Mouse (Mus musculus) liver, embryonic 11.5 days (tissue): ENCODE results near the gene Mdfi. TPM values are rescaled to one million over a fixed set of nuclear protein-coding genes. Genes with fewer than 3 reads are reported as not detected.
A peak's percentile ranks its signal among the peaks of the same experiment; 100 is the strongest.

Experiments used
- ATAC-seq: fragments of 200-750 bp; cut with Nextera tagmentation; replicated peaks from 2 replicates; pipeline ENCODE4 v1.8.0; 2017; ENCODE audit warnings: moderate number of reproducible peaks, mild to moderate bottlenecking, moderate TSS enrichment, moderate library complexity; ENCODE audit not compliant: low FRiP score
- DNase-seq: peaks from one replicate; pipeline ENCODE4 v3.0.0-alpha.2; 2017; ENCODE audit warnings: low spot score
- H3K27ac ChIP-seq: fragments of 300-500 bp; sonication (generic); 2 replicates; pipeline ENCODE4 v1.5.1; 2014; ENCODE audit warnings: mild to moderate bottlenecking, low read depth, low read length, control low read depth
- H3K27me3 ChIP-seq: fragments of 300-500 bp; sonication (generic); replicated peaks from 2 replicates; pipeline ENCODE4 v1.6.1; 2014; ENCODE audit warnings: low read length, mixed read lengths; ENCODE audit not compliant: control insufficient read depth, insufficient read depth
- H3K36me3 ChIP-seq: fragments of 300-500 bp; sonication (generic); 2 replicates; pipeline ENCODE4 v1.6.1; 2014; ENCODE audit warnings: mild to moderate bottlenecking, low read length, moderate library complexity, mixed read lengths; ENCODE audit not compliant: control insufficient read depth, insufficient read depth
- H3K4me1 ChIP-seq: fragments of 300-500 bp; sonication (generic); replicated peaks from 2 replicates; pipeline ENCODE4 v1.6.1; 2014; ENCODE audit warnings: low read length, mixed read lengths; ENCODE audit not compliant: control insufficient read depth, insufficient read depth
- H3K4me2 ChIP-seq: fragments of 300-500 bp; sonication (generic); 2 replicates; pipeline ENCODE4 v1.6.1; 2014; ENCODE audit warnings: mild to moderate bottlenecking, control low read depth, moderate library complexity
- H3K4me3 ChIP-seq: fragments of 300-500 bp; sonication (generic); 2 replicates; pipeline ENCODE4 v1.5.1; 2014; ENCODE audit warnings: low read depth, low read length, control low read depth
- H3K9ac ChIP-seq: fragments of 300-500 bp; sonication (generic); 2 replicates; pipeline ENCODE4 v1.6.1; 2014; ENCODE audit warnings: low read depth, low read length, control low read depth
- H3K9me3 ChIP-seq: fragments of 300-500 bp; sonication (generic); 2 replicates; pipeline ENCODE4 v1.6.1; 2016; ENCODE audit warnings: low read length, inconsistent platforms, mixed read lengths; ENCODE audit not compliant: control insufficient read depth
- WGBS: fragments of 180-500 bp; shearing (Covaris S2); extraction: QIAGEN DNeasy Blood & Tissue Kit; methylation state at CpG from one replicate; pipeline ENCODE4 v1.1.7; 2014; 5-methylcytosine and 5-hydroxymethylcytosine counted together
- polyA plus RNA-seq: library from polyadenylated mRNA; unstranded; fragments of >200 nt; fragmentation: Nextera tagmentation; extraction: Ambion mirVana; gene quantifications from 2 replicates; pipeline ENCODE4 v1.2.1, GENCODE M21; 2014

Gene Mdfi
- polyA plus RNA-seq, 1 experiment from 2014 or later = 15.9 TPM

DNA sequence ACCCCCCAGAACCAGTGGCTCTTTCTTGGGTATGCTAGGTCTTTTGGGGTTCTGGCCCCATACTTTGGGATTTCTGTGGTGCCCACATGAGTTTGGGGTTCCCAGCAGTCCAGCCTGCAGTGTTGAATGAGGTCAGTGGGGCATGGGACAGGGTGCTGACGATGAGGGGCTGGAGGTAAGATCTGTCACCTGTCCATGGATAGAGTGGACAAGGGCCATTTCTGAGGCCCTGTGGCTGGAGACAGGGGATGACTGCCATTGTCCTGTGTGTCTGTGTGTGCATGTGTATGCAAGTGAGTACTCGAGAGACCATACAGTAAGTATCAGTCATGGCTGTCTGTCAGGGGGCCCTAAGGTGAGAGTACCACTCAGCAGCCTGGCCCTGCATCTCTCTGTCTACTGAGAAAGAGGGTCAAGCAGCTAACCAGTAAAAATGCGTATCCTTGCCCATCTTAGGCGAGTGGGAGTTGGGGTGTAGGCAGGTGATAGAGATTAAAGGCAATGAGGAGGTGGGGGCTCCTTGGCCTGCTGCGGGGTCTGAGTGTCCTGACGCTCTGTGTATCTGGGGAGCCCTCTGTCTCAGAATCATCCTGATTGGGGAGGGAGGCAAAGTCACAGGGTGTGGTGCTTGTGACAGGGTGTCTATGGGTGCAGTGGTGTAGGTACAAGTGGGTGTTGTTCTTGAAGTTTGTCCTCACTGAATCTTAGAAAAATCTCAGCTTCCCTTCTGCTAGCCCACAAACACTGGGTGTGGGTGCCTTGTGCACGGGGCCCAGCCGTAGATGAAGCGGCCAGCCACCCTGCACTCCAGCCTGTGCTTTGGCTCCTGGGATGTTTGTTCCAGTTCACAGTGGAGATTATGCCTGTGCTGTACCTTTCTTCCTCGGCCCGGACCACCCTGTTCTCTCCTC is 64.8 kb downstream of the Mdfi start:
- Histone ChIP-seq H3K36me3 (no peaks in the 10 kb centered on the region), H3K27ac (no peak overlapping the region), H3K4me1 (peaks cover 22% of the 10 kb centered on the region), H3K9me3 (no peaks in the 10 kb centered on the region), H3K4me2 (no peak overlapping the region), H3K27me3 (0 out of 2 replicates have a peak, but pooled peaks cover 3% of the 10 kb centered on the region), H3K9ac (no peak overlapping the region), H3K4me3 (no peak overlapping the region)
- 80% methylated on average over 11 of the region's 11 CpGs for WGBS
- DNase-seq (no peak), ATAC-seq (no peak)

DNA sequence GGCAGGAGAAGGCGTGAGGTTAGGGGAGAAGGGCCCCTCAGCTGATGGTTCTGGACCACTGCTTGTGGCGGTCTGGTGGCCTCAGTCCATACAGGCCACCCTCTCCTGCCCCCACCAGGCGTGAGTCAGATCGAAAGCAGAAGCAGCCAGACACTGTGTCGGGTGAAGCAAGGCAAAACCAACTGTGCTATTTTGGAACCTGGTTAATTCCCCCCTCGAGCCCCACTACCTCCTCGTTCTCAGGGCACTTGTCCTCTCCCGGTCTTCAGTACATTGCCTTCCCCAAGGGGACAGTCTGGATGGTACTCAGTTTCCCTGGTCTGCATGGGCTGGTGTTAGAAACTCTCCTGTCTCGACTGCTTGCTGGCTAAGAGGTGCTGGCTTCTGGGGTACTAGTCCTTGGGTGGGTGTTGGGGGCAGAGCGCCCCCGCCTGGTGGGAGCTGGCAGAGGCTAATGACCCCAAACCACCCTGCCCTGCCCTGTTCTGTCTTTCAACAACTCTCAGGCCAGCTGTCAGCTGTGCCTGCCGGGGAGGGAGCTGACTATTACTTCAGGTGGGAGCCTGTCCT is 65.7 kb downstream of the Mdfi start:
- H3K9me3 ChIP-seq = no peaks in the 10 kb centered on the region
- H3K36me3 ChIP-seq = no peaks in the 10 kb centered on the region
- peak overlapping the region; percentile 50 for H3K4me2 ChIP-seq
- H3K9ac ChIP-seq = peak overlapping the region; percentile 20; the same call in 1 of the 2 replicates
- 31% methylated on average over 12 of the region's 12 CpGs for WGBS
- H3K27me3 ChIP-seq = 0 out of 2 replicates have a peak, but pooled peaks cover 3% of the 10 kb centered on the region
- peak overlapping the region; percentile 5; the same call in 1 of the 2 replicates for H3K4me3 ChIP-seq
- peaks cover 22% of the 10 kb centered on the region for H3K4me1 ChIP-seq
- DNase-seq (peak; percentile 63), ATAC-seq (peak; percentile 67)
- no peak overlapping the region for H3K27ac ChIP-seq

DNA sequence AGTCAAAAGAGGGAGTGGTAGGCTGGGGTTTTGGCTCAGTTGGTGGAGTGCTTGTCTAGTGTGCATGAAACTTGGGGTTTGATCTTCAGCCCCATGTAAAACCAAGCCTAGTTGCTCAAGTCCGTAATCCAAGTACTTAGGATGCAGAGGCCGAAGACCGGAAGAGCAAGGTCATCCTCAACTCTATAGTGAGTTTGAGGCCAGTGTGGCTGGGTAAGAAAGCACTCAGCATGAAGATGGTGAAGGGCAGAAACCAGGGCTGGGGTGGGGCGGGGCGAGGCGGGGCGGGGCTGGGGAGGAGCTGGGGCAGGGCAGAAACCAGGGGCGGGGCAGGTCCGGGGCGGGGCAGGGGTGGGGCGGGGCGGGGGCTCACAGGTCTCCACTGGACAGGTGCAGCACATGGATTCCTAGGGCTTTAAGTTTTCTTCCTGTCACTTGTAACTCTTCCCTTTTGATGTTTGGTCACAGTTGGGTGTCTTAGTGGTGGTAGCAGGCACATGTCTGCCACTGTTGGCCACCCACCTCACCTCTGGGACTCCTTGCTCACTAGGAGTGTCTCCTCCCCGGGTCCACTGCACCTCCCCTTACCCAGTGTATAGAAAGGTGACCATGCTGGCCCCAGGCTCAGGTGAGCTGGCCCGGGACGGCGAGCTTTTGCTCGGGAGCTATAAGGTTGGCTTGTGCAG is 66.9 kb downstream of the Mdfi start:
- Histone ChIP-seq H3K27ac (no peak overlapping the region), H3K4me2 (peak overlapping the region; percentile 50; the same call in 1 of the 2 replicates), H3K36me3 (no peaks in the 10 kb centered on the region), H3K9ac (no peak overlapping the region), H3K4me1 (peaks cover 27% of the 10 kb centered on the region), H3K27me3 (0 out of 2 replicates have a peak, but pooled peaks cover 3% of the 10 kb centered on the region), H3K4me3 (no peak overlapping the region), H3K9me3 (no peaks in the 10 kb centered on the region)
- ATAC-seq (peak; percentile 30; the same call in 1 of the 2 replicates), DNase-seq (no peak)
- WGBS = 31% methylated on average over 17 of the region's 17 CpGs

DNA sequence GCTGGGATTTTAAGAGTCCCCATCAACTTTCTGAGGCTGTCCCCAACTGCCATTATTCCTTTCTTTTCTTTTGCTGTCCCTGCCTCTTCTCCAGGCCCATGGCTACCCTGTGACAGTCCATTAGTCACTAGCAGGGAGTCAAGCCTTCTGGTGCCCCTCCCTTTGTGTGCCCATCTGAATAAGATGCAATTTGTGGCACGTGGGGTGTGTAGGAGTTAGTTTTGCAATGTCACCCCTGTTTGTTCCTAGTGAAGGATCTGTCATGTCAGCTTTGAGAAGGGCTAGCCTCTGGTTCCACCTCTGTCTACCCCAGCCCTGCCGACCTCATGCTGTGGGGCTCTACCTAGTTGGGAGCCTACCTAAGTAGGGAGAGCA is 67.4 kb downstream of the Mdfi start:
- H3K4me1 ChIP-seq = peaks cover 32% of the 10 kb centered on the region
- H3K9me3 ChIP-seq = no peaks in the 10 kb centered on the region
- H3K4me2 ChIP-seq = no peak overlapping the region
- no peak overlapping the region for H3K27ac ChIP-seq
- WGBS = 54% methylated on average over 2 of the region's 2 CpGs
- H3K27me3 ChIP-seq = 0 out of 2 replicates have a peak, but pooled peaks cover 3% of the 10 kb centered on the region
- DNase-seq (no peak), ATAC-seq (no peak)
- H3K4me3 ChIP-seq = no peak overlapping the region
- H3K36me3 ChIP-seq = no peaks in the 10 kb centered on the region
- H3K9ac ChIP-seq = no peak overlapping the region

DNA sequence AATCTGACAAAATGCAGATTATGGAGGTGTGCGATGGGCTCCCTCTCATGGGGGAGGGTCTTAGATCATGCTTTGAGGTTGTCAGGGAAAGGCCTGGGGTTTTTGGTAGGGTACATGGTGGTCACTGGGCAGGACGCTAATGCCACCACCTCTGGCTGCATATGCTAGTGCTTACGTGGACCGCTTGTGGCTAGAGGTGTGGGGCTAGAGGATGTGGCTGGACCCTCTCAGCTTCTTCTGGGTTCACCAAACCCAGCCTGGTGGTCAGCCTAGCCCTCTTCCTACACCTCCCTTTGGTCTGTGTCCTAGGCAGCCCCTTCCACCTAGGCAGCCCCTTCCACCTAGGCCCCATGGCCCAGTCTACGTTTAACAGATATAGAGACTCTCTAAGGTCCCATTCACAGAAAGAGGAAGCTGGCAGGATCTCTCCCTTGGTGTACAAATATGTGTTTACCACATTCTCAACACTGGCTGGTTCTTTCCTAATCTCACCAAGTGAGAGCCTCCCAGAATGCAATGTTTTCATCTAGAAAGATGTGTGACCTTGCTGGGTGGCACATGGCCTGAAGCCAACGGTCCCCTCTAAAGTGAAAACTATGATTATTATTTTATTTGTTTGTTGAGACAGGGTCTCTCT is 68.0 kb downstream of the Mdfi start:
- Histone ChIP-seq H3K9me3 (no peaks in the 10 kb centered on the region), H3K9ac (no peak overlapping the region), H3K36me3 (no peaks in the 10 kb centered on the region), H3K27me3 (0 out of 2 replicates have a peak, but pooled peaks cover 3% of the 10 kb centered on the region), H3K27ac (no peak overlapping the region), H3K4me3 (no peak overlapping the region), H3K4me1 (peaks cover 32% of the 10 kb centered on the region), H3K4me2 (no peak overlapping the region)
- ATAC-seq (no peak), DNase-seq (no peak)
- 80% methylated on average over 6 of the region's 6 CpGs for WGBS

GRCm38 (mm10) chr17:47765986-47766385 is 68.5 kb downstream of the Mdfi start:
- 0 out of 2 replicates have a peak, but pooled peaks cover 3% of the 10 kb centered on the region for H3K27me3 ChIP-seq
- H3K9me3 ChIP-seq = no peaks in the 10 kb centered on the region
- H3K9ac ChIP-seq = no peak overlapping the region
- 70% methylated on average over 4 of the region's 4 CpGs for WGBS
- H3K4me1 ChIP-seq = peaks cover 32% of the 10 kb centered on the region
- H3K4me3 ChIP-seq = no peak overlapping the region
- H3K27ac ChIP-seq = no peak overlapping the region
- no peak for DNase-seq
- H3K36me3 ChIP-seq = no peaks in the 10 kb centered on the region
- no peak for ATAC-seq
- no peak overlapping the region for H3K4me2 ChIP-seq

Other genes with a start within 250 kb of the Mdfi start
- 43.1 and 45.9 TPM in 2 replicates for gene Bysl, start 223.2 kb downstream of the Mdfi start, polyA plus RNA-seq
- 48.9 and 53.3 TPM in 2 replicates for gene Med20, start 223.1 kb downstream of the Mdfi start, polyA plus RNA-seq
- gene Gm20517, start 223.1 kb downstream of the Mdfi start, polyA plus RNA-seq = 1.5 and 2.5 TPM in 2 replicates
- gene Usp49, start 204.0 kb downstream of the Mdfi start, polyA plus RNA-seq = 4.1 and 4.8 TPM in 2 replicates
- gene Tomm6, start 146.3 kb downstream of the Mdfi start, polyA plus RNA-seq = 442 and 486 TPM in 2 replicates
- 2.3 and 3.5 TPM in 2 replicates for gene Frs3, start 145.7 kb downstream of the Mdfi start, polyA plus RNA-seq
- 0.22 and 0.49 TPM in 2 replicates for gene Gm21981, start 140.2 kb downstream of the Mdfi start, polyA plus RNA-seq
- gene Prickle4, start 140.0 kb downstream of the Mdfi start, polyA plus RNA-seq = 0.44 and 1.7 TPM in 2 replicates
- gene Pgc, start 107.8 kb downstream of the Mdfi start, polyA plus RNA-seq = not detected in 2 replicates
- gene Tfeb, start 97.7 kb downstream of the Mdfi start, polyA plus RNA-seq = 9.6 and 9.8 TPM in 2 replicates
- gene Foxp4, start 90.0 kb upstream of the Mdfi start, polyA plus RNA-seq = 21.3 and 21.6 TPM in 2 replicates
- not detected in 2 replicates for gene 1700122O11Rik, start 203.6 kb upstream of the Mdfi start, polyA plus RNA-seq